Mouse (Mus musculus) lung, adult 2 months (tissue): ENCODE data around the gene Mapk14.

Experiments
- CTCF ChIP-seq: fragments of 200-500 bp; IDR thresholded peaks from 2 replicates; pipeline ENCODE4 v1.5.1; 2011; ENCODE audit warnings: mild to moderate bottlenecking, low read length, control low read depth; ENCODE audit not compliant: insufficient read depth
- POLR2A ChIP-seq: fragments of 200-500 bp; IDR thresholded peaks from 2 replicates; pipeline ENCODE4 v1.6.1; 2011; ENCODE audit warnings: low read depth, mild to moderate bottlenecking, control low read depth, low read length, borderline replicate concordance; ENCODE audit errors: extremely low read depth

- no peak for TF ChIP-seq CTCF
- TF ChIP-seq POLR2A: no peak
Measured at GRCm38 (mm10) chr17:28743916-28744315, 52.8 kb downstream of the Mapk14 start.
